Mouse (Mus musculus): ENCODE data around the gene 2210010C04Rik. TPM values are rescaled to one million over a fixed set of nuclear protein-coding genes. Genes with fewer than 3 reads are reported as not detected.

Gene 2210010C04Rik
- polyA plus RNA-seq, 1 experiment from 2014 or later: not detected

Other genes starting within 250 kb of the 2210010C04Rik start
- gene Moxd2, start 148.0 kb downstream of the 2210010C04Rik start, polyA plus RNA-seq (2014; fragmentation: Nextera tagmentation; extraction: Ambion mirVana): not detected in 2 replicates
- gene Prss58, start 135.1 kb downstream of the 2210010C04Rik start, polyA plus RNA-seq (2014; fragmentation: Nextera tagmentation; extraction: Ambion mirVana): not detected in 2 replicates
- gene 1700074P13Rik, start 95.0 kb downstream of the 2210010C04Rik start, polyA plus RNA-seq (2014; fragmentation: Nextera tagmentation; extraction: Ambion mirVana): not detected in 2 replicates
- gene Gm4744, start 83.6 kb downstream of the 2210010C04Rik start, polyA plus RNA-seq (2014; fragmentation: Nextera tagmentation; extraction: Ambion mirVana): not detected in 2 replicates
- gene 1810009J06Rik, start 70.8 kb downstream of the 2210010C04Rik start, polyA plus RNA-seq (2014; fragmentation: Nextera tagmentation; extraction: Ambion mirVana): not detected in 2 replicates
- gene Gm2663, start 36.0 kb downstream of the 2210010C04Rik start, polyA plus RNA-seq (2014; fragmentation: Nextera tagmentation; extraction: Ambion mirVana): not detected in 2 replicates